20 mouse cellular contexts compared by ENCODE assay signal in genomic region chr7:78994134-78994533, GRCm38 (mm10). TPM values are rescaled to one million over a fixed set of nuclear protein-coding genes. Genes with fewer than 3 reads are reported as not detected.
"Had no signal": no experiment of that assay in that cellular context is flagged by ENCODE, and none has a peak within 500 bp of the region (broad histone marks: within the 10 kb centered on the region; RNA-seq: fewer than 3 reads in every experiment).

No protein-coding gene starts in this region.

- H3K36me3 ChIP-seq: midbrain, embryonic 10.5 days; midbrain, embryonic 12.5 days; neural tube, embryonic 12.5 days; stomach, embryonic 15.5 days had no signal

- H3K4me3 ChIP-seq: midbrain, embryonic 10.5 days; midbrain, embryonic 12.5 days; myocyte; neural tube, embryonic 12.5 days; stomach, embryonic 15.5 days had no signal

- H3K4me2 ChIP-seq: lung, embryonic 14.5 days; midbrain, embryonic 12.5 days; neural tube, embryonic 12.5 days; stomach, embryonic 15.5 days had no signal

- DNase-seq: lung, adult 18-20 months; lung, embryonic 14.5 days; lung, postnatal 10 days; lung, postnatal 4 days; midbrain, embryonic 14.5 days; right cerebral cortex, postnatal 14 days; thymus, adult 2 months; thymus, postnatal 25 days; thymus, postnatal 4 days had no signal

- ATAC-seq: midbrain, embryonic 16.5 days had no signal

- H3K27me3 ChIP-seq: neural tube, embryonic 12.5 days had no signal

- H3K9ac ChIP-seq: lung, embryonic 14.5 days; midbrain, embryonic 12.5 days; neural tube, embryonic 12.5 days; stomach, embryonic 15.5 days had no signal

- H3K27ac ChIP-seq: midbrain, embryonic 10.5 days; midbrain, embryonic 12.5 days; neural tube, embryonic 12.5 days; stomach, embryonic 15.5 days; stomach, postnatal 0 days had no signal

- H3K9me3 ChIP-seq: midbrain, embryonic 10.5 days; midbrain, embryonic 12.5 days; neural tube, embryonic 12.5 days; stomach, embryonic 15.5 days had no signal

RNA-seq across cellular contexts. Expression of gene Acan, which starts 59.1 kb away (rescaled TPM):
- total RNA-seq: megakaryocyte, adult 5-6 weeks; megakaryocyte-erythroid progenitor cell, adult 5-6 weeks; neutrophil, adult 5-6 weeks had no signal
- polyA plus RNA-seq: myocyte; urinary bladder, adult 2 months had no signal
